Mouse (Mus musculus): ENCODE data around the gene Anks1b. TPM values are rescaled to one million over a fixed set of nuclear protein-coding genes. Genes with fewer than 3 reads are reported as not detected.

Gene Anks1b
- polyA plus RNA-seq, 1 experiment from 2014 or later, result 1.5 TPM

DNA sequence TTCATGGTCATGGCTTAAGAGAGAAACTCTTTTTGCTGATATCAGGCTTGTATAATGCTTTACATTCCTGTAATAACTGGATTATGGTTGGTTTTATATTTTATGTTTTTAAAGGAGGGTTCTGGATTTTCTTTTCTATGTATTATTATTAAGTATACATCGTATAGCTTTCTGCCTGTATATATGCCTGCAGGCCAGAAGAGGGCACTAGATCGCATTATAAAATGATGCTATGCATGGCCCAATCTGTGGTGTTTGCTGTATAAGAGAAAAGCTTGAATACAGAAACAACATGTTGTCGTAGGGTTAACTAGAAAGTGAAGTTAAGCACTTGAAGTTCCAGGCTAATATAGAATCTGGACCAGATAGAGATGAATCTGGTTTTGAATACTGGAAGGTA is 362.0 kb downstream of the Anks1b start:
- H3K4me3 ChIP-seq (ENCODE audit: low read depth, low read length), result no peak overlapping the region
- WGBS, result 74% methylated on average over 3 of the region's 3 CpGs
- H3K4me2 ChIP-seq (replicated peaks; ENCODE audit: low read depth, low read length), result no peak overlapping the region
- no peak overlapping the region for H3K9ac ChIP-seq (replicated peaks; ENCODE audit: low read depth, low read length)
- H3K4me1 ChIP-seq (ENCODE audit: control insufficient read depth, insufficient read depth, low read length), result no peaks in the 10 kb centered on the region
- H3K27me3 ChIP-seq (ENCODE audit: control insufficient read depth, insufficient read depth, low read length), result no peaks in the 10 kb centered on the region
- no peaks in the 10 kb centered on the region for H3K36me3 ChIP-seq (ENCODE audit: control insufficient read depth, insufficient read depth, low read length)
- ATAC-seq (ENCODE audit: insufficient number of reproducible peaks, insufficient read depth, low FRiP score, low read depth), result no peak
- no peak overlapping the region for H3K27ac ChIP-seq (ENCODE audit: low read length)
- no peaks in the 10 kb centered on the region for H3K9me3 ChIP-seq (ENCODE audit: control insufficient read depth, low read depth, low read length)

DNA sequence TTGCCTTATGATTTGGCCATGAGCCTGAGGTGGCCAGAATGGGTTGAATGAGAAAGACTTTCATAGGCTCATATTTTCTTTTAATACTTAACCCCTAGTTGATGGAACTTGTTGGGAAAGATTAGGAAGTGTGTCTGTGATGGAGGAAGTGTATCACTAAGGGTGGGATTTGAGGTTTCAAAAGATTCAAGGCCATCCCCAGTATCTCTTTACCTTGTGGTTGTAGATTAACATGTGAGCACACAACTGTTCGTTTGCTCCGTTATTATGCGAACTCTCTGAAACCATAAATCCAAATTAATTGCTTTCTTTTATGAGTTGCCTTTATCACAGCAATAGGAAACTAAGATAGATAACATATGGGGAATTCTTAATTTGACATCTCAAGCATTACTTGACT is 364.0 kb downstream of the Anks1b start:
- H3K9me3 ChIP-seq (ENCODE audit: control insufficient read depth, low read depth, low read length), result no peaks in the 10 kb centered on the region
- no peaks in the 10 kb centered on the region for H3K4me1 ChIP-seq (ENCODE audit: control insufficient read depth, insufficient read depth, low read length)
- H3K27me3 ChIP-seq (ENCODE audit: control insufficient read depth, insufficient read depth, low read length), result no peaks in the 10 kb centered on the region
- 88% methylated on average over 3 of the region's 3 CpGs for WGBS
- no peak for ATAC-seq (ENCODE audit: insufficient number of reproducible peaks, insufficient read depth, low FRiP score, low read depth)
- H3K9ac ChIP-seq (replicated peaks; ENCODE audit: low read depth, low read length), result no peak overlapping the region
- no peak overlapping the region for H3K27ac ChIP-seq (ENCODE audit: low read length)
- H3K36me3 ChIP-seq (ENCODE audit: control insufficient read depth, insufficient read depth, low read length), result no peaks in the 10 kb centered on the region
- no peak overlapping the region for H3K4me2 ChIP-seq (replicated peaks; ENCODE audit: low read depth, low read length)
- H3K4me3 ChIP-seq (ENCODE audit: low read depth, low read length), result no peak overlapping the region

DNA sequence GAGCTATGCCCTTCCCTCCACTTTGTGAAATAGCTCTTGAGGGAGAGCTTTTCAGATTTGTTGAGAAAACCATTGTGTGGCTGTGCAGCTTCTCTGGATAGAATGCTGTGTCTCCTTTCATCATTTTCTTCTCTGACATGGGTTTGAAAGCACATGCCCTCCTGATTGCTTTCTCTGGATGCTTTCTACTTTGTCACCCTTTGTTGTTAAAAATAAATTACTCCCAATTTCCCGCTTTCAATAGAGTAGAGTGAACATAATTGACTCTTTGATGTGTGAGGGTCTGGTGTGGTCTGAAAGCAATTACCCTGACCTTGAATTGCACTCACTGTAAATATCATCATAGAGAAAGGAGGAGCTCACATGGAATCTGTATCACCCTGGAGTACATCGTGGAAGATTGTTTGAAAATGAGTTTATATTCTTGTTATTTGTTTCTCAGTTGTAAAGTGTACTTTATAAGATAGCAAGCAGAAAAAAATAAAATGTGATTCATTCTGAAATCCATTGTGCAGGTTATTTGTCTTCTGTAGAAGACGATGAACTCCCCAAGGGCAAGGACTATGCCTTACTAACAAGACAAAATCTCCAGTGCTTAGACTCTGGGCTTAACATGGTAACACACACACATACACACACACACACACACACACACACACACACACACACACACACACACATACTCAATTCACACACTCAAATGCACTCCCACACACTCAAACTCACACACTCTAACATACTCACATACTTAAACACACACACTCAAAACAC is 385.8 kb downstream of the Anks1b start:
- Histone ChIP-seq H3K36me3 (ENCODE audit: control insufficient read depth, insufficient read depth, low read length) (no peaks in the 10 kb centered on the region), H3K4me3 (ENCODE audit: low read depth, low read length) (no peak overlapping the region), H3K9ac (replicated peaks; ENCODE audit: low read depth, low read length) (no peak overlapping the region), H3K27ac (ENCODE audit: low read length) (no peak overlapping the region), H3K4me1 (ENCODE audit: control insufficient read depth, insufficient read depth, low read length) (no peaks in the 10 kb centered on the region), H3K27me3 (ENCODE audit: control insufficient read depth, insufficient read depth, low read length) (no peaks in the 10 kb centered on the region), H3K9me3 (ENCODE audit: control insufficient read depth, low read depth, low read length) (no peaks in the 10 kb centered on the region), H3K4me2 (replicated peaks; ENCODE audit: low read depth, low read length) (no peak overlapping the region)
- WGBS, result 52% methylated on average over 3 of the region's 3 CpGs
- no peak for ATAC-seq (ENCODE audit: insufficient number of reproducible peaks, insufficient read depth, low FRiP score, low read depth)

- WGBS, result 73% methylated on average over 1 of the region's 1 CpGs
- no peak for ATAC-seq (ENCODE audit: insufficient number of reproducible peaks, insufficient read depth, low FRiP score, low read depth)
- no peaks in the 10 kb centered on the region for H3K9me3 ChIP-seq (ENCODE audit: control insufficient read depth, low read depth, low read length)
- no peaks in the 10 kb centered on the region for H3K4me1 ChIP-seq (ENCODE audit: control insufficient read depth, insufficient read depth, low read length)
- H3K27me3 ChIP-seq (ENCODE audit: control insufficient read depth, insufficient read depth, low read length), result no peaks in the 10 kb centered on the region
- no peak overlapping the region for H3K27ac ChIP-seq (ENCODE audit: low read length)
- H3K36me3 ChIP-seq (ENCODE audit: control insufficient read depth, insufficient read depth, low read length), result no peaks in the 10 kb centered on the region
- no peak overlapping the region for H3K9ac ChIP-seq (replicated peaks; ENCODE audit: low read depth, low read length)
- no peak overlapping the region for H3K4me2 ChIP-seq (replicated peaks; ENCODE audit: low read depth, low read length)
- no peak overlapping the region for H3K4me3 ChIP-seq (ENCODE audit: low read depth, low read length)
Observed at GRCm38 (mm10) chr10:90271321-90271720, 398.0 kb downstream of the Anks1b start.

- no peak for ATAC-seq (ENCODE audit: insufficient number of reproducible peaks, insufficient read depth, low FRiP score, low read depth)
Observed at GRCm38 (mm10) chr10:90273311-90273710, 400.0 kb downstream of the Anks1b start.

DNA sequence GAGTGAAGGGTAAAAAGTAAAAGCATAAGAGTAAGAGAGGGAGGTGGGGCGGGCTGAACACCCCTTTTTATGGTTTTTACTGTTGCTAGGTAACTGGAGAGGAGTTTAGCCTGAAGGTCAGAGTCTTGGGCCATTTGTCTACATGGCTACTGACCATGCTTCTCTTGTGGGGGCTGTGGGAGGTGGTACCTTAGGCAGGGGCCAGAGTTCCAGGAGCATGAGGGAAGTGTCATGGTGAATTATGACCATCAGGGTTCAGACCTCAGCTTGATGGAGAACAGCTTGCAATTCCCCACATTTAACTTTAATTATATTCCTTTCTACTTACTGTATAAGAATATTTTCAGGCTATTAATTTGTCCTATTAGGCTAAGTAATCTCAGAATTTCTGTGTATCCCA is 413.3 kb downstream of the Anks1b start:
- Histone ChIP-seq H3K9ac (replicated peaks; ENCODE audit: low read depth, low read length) (no peak overlapping the region), H3K27ac (ENCODE audit: low read length) (no peak overlapping the region), H3K4me1 (ENCODE audit: control insufficient read depth, insufficient read depth, low read length) (no peaks in the 10 kb centered on the region), H3K27me3 (ENCODE audit: control insufficient read depth, insufficient read depth, low read length) (no peaks in the 10 kb centered on the region), H3K4me2 (replicated peaks; ENCODE audit: low read depth, low read length) (no peak overlapping the region), H3K4me3 (ENCODE audit: low read depth, low read length) (no peak overlapping the region), H3K9me3 (ENCODE audit: control insufficient read depth, low read depth, low read length) (no peaks in the 10 kb centered on the region), H3K36me3 (ENCODE audit: control insufficient read depth, insufficient read depth, low read length) (no peaks in the 10 kb centered on the region)
- ATAC-seq (ENCODE audit: insufficient number of reproducible peaks, insufficient read depth, low FRiP score, low read depth), result no peak
- 36% methylated on average over 1 of the region's 1 CpGs for WGBS

More at GRCm38 (mm10) chr10:90273311-90273710, 400.0 kb downstream of the Anks1b start:
- no peak overlapping the region for H3K4me2 ChIP-seq (replicated peaks; ENCODE audit: low read depth, low read length)
- H3K27ac ChIP-seq (ENCODE audit: low read length), result no peak overlapping the region
- H3K9ac ChIP-seq (replicated peaks; ENCODE audit: low read depth, low read length), result no peak overlapping the region
- H3K27me3 ChIP-seq (ENCODE audit: control insufficient read depth, insufficient read depth, low read length), result no peaks in the 10 kb centered on the region
- WGBS, result 77% methylated on average over 2 of the region's 2 CpGs
- H3K4me3 ChIP-seq (ENCODE audit: low read depth, low read length), result no peak overlapping the region
- no peaks in the 10 kb centered on the region for H3K9me3 ChIP-seq (ENCODE audit: control insufficient read depth, low read depth, low read length)
- no peaks in the 10 kb centered on the region for H3K36me3 ChIP-seq (ENCODE audit: control insufficient read depth, insufficient read depth, low read length)
- no peaks in the 10 kb centered on the region for H3K4me1 ChIP-seq (ENCODE audit: control insufficient read depth, insufficient read depth, low read length)

DNA sequence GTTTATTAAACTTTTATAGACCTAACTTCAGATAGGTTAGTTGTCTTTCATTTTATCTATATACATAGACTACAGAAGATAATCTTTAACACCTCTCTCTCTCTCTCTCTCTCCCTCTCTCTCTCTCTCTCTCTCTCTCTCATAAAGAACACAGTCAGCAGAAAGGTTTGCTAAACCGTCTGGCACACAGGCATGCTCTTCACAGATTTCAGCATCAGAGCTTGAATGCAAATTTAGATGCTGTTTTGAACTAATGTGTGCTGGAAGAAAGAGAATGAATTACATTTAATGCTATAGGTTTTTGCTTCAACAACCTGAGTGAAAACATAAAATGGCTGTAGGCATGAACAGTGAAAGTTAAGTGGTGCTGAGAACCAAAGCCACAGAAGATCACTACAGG is 429.9 kb downstream of the Anks1b start:
- H3K4me3 ChIP-seq (ENCODE audit: low read depth, low read length), result no peak overlapping the region
- H3K36me3 ChIP-seq (ENCODE audit: control insufficient read depth, insufficient read depth, low read length), result no peaks in the 10 kb centered on the region
- H3K4me1 ChIP-seq (ENCODE audit: control insufficient read depth, insufficient read depth, low read length), result no peaks in the 10 kb centered on the region
- no peaks in the 10 kb centered on the region for H3K27me3 ChIP-seq (ENCODE audit: control insufficient read depth, insufficient read depth, low read length)
- H3K9me3 ChIP-seq (ENCODE audit: control insufficient read depth, low read depth, low read length), result no peaks in the 10 kb centered on the region
- no peak overlapping the region for H3K27ac ChIP-seq (ENCODE audit: low read length)
- no peak overlapping the region for H3K4me2 ChIP-seq (replicated peaks; ENCODE audit: low read depth, low read length)
- no peak overlapping the region for H3K9ac ChIP-seq (replicated peaks; ENCODE audit: low read depth, low read length)
- 44% methylated on average over 1 of the region's 1 CpGs for WGBS
- no peak for ATAC-seq (ENCODE audit: insufficient number of reproducible peaks, insufficient read depth, low FRiP score, low read depth)

DNA sequence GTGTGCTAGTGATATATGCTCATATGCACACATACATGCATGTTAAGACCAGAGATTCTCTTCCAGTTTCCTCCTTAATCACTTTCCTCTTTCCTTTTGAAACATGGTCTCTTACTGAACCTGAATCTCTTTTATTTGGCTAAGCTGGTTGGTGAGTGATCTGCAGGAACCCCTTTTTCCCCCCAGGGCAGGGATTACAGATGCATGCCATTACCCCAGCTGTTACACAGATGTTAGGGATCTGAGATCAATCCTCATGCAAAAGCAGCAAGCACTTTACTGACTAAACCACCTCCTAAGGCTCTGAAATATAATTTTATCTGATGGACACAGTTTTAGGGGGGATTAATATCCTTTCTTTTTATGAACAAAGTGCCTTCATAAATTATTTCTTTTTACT is 432.8 kb downstream of the Anks1b start:
- no peaks in the 10 kb centered on the region for H3K4me1 ChIP-seq (ENCODE audit: control insufficient read depth, insufficient read depth, low read length)
- no peak overlapping the region for H3K4me3 ChIP-seq (ENCODE audit: low read depth, low read length)
- no peaks in the 10 kb centered on the region for H3K27me3 ChIP-seq (ENCODE audit: control insufficient read depth, insufficient read depth, low read length)
- ATAC-seq (ENCODE audit: insufficient number of reproducible peaks, insufficient read depth, low FRiP score, low read depth), result no peak
- H3K27ac ChIP-seq (ENCODE audit: low read length), result no peak overlapping the region
- no peak overlapping the region for H3K9ac ChIP-seq (replicated peaks; ENCODE audit: low read depth, low read length)
- no peaks in the 10 kb centered on the region for H3K36me3 ChIP-seq (ENCODE audit: control insufficient read depth, insufficient read depth, low read length)
- H3K4me2 ChIP-seq (replicated peaks; ENCODE audit: low read depth, low read length), result no peak overlapping the region
- H3K9me3 ChIP-seq (ENCODE audit: control insufficient read depth, low read depth, low read length), result no peaks in the 10 kb centered on the region

All from stomach, embryonic 14.5 days (tissue).